Mouse (Mus musculus) intestine, embryonic 14.5 days (tissue): Measurements from ENCODE around the gene Hyls1. TPM values are rescaled to one million over a fixed set of nuclear protein-coding genes. Genes with fewer than 3 reads are reported as not detected.
A peak's percentile ranks its signal among the peaks of the same experiment; 100 is the strongest.

ENCODE experiments used
- ATAC-seq: fragments of 200-750 bp; cut with Nextera tagmentation; replicated peaks from 2 replicates; pipeline ENCODE4 v1.8.0; 2017; ENCODE audit warnings: low read depth, moderate number of reproducible peaks, moderate TSS enrichment, moderate library complexity; ENCODE audit not compliant: low FRiP score, low TSS enrichment
- DNase-seq: peaks from one replicate; pipeline ENCODE4 v3.0.0-alpha.2; 2018; ENCODE audit warnings: low spot score
- H3K27ac ChIP-seq: fragments of 300-500 bp; sonication (generic); 2 replicates; pipeline ENCODE4 v1.5.1; 2014; ENCODE audit warnings: low read depth, mild to moderate bottlenecking, control low read depth
- H3K27me3 ChIP-seq: fragments of 300-500 bp; sonication (generic); replicated peaks from 2 replicates; pipeline ENCODE4 v1.6.1; 2014; ENCODE audit warnings: low read length, control low read depth; ENCODE audit not compliant: control insufficient read depth, insufficient read depth
- H3K36me3 ChIP-seq: fragments of 300-500 bp; sonication (generic); 2 replicates; pipeline ENCODE4 v1.6.1; 2014; ENCODE audit warnings: low read length, control low read depth; ENCODE audit not compliant: control insufficient read depth, insufficient read depth
- H3K4me1 ChIP-seq: fragments of 300-500 bp; sonication (generic); replicated peaks from 2 replicates; pipeline ENCODE4 v1.6.1; 2014; ENCODE audit warnings: low read length, control low read depth, mixed read lengths; ENCODE audit not compliant: control insufficient read depth, insufficient read depth
- H3K4me2 ChIP-seq: fragments of 300-500 bp; sonication (generic); 2 replicates; pipeline ENCODE4 v1.6.1; 2014; ENCODE audit warnings: low read length
- H3K4me3 ChIP-seq: fragments of 300-500 bp; sonication (generic); 2 replicates; pipeline ENCODE4 v1.5.1; 2014; ENCODE audit warnings: low read depth, low read length, control low read depth, mixed read lengths
- H3K9ac ChIP-seq: fragments of 300-500 bp; sonication (generic); 2 replicates; pipeline ENCODE4 v1.6.1; 2014; ENCODE audit warnings: mild to moderate bottlenecking, low read length
- H3K9me3 ChIP-seq: fragments of 300-500 bp; sonication (generic); 2 replicates; pipeline ENCODE4 v1.6.1; 2016; ENCODE audit warnings: low read length, control low read depth; ENCODE audit not compliant: control insufficient read depth
- WGBS: fragments of 180-500 bp; shearing (Covaris S2); extraction: QIAGEN DNeasy Blood & Tissue Kit; methylation state at CpG from one replicate; pipeline ENCODE4 v1.1.7; 2014; 5-methylcytosine and 5-hydroxymethylcytosine counted together
- polyA plus RNA-seq: library from polyadenylated mRNA; unstranded; fragments of >200 nt; fragmentation: Nextera tagmentation; extraction: Ambion mirVana; gene quantifications from 2 replicates; pipeline ENCODE4 v1.2.1, GENCODE M21; 2014

Gene Hyls1
- polyA plus RNA-seq, 1 experiment from 2014 or later, result 14.6 TPM

GRCm38 (mm10) chr9:35522821-35523515 lies 47.2 kb downstream of the Hyls1 start:
- H3K9me3 ChIP-seq, result no peaks in the 10 kb centered on the region
- no peak for ATAC-seq

DNA sequence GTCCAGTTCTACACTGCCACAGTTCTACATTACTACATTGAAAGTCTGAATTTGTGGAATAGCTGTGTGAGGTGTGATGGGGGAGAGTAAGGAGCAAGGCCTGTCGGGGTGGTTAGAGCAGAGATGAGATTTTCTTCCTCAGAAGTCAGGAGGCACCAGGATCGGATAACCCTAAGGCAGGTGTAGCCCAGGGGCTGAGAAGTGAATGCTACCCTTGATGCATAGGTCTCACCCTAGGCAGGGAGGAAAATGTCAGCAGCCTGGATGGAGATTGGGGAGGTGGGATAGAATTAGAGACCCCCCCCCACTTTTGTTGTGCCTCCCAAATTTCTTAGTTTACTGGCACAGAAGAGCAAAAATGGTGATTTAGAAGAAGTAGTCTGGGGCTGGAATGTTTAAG lies 48.0 kb downstream of the Hyls1 start:
- Histone ChIP-seq H3K4me1 (peaks cover 9% of the 10 kb centered on the region), H3K9me3 (no peaks in the 10 kb centered on the region), H3K4me2 (no peak overlapping the region), H3K4me3 (no peak overlapping the region), H3K27ac (no peak overlapping the region), H3K36me3 (no peaks in the 10 kb centered on the region), H3K27me3 (no peaks in the 10 kb centered on the region), H3K9ac (no peak overlapping the region)
- DNase-seq, result no peak
- no peak for ATAC-seq
- WGBS, result 77% methylated on average over 2 of the region's 2 CpGs

More at GRCm38 (mm10) chr9:35522821-35523515, 47.2 kb downstream of the Hyls1 start:
- Histone ChIP-seq H3K9ac (no peak overlapping the region), H3K4me3 (no peak overlapping the region), H3K4me1 (peaks cover 9% of the 10 kb centered on the region), H3K4me2 (no peak overlapping the region), H3K36me3 (no peaks in the 10 kb centered on the region), H3K27me3 (no peaks in the 10 kb centered on the region), H3K27ac (0 out of 2 replicates have a peak overlapping the region, but pooled peaks have one; percentile 62)
- no peak for DNase-seq
- WGBS, result 76% methylated on average over 1 of the region's 1 CpGs

GRCm38 (mm10) chr9:35520631-35521348 lies 49.4 kb downstream of the Hyls1 start:
- ATAC-seq, result no peak

GRCm38 (mm10) chr9:35518169-35518568 lies 52.0 kb downstream of the Hyls1 start, which contains the start of gene Gm1113:
Gm1113 (minus strand) TSS chr9:35518269.
- 64% methylated on average over 3 of the region's 3 CpGs for WGBS
- no peak within 1 kb of the TSS for H3K27ac ChIP-seq
- no peak within 1 kb of the TSS for H3K4me2 ChIP-seq
- H3K4me3 ChIP-seq, result no peak within 1 kb of the TSS
- ATAC-seq (no peak), DNase-seq (no peak)
- H3K9ac ChIP-seq, result no peak within 1 kb of the TSS
- H3K27me3 ChIP-seq, result no peaks in the 10 kb centered on the region
- H3K4me1 ChIP-seq, result no peaks in the 10 kb centered on the region
- H3K36me3 ChIP-seq, result no peaks in the 10 kb centered on the region
- H3K9me3 ChIP-seq, result no peaks in the 10 kb centered on the region

More at GRCm38 (mm10) chr9:35520631-35521348, 49.4 kb downstream of the Hyls1 start:
- H3K4me2 ChIP-seq, result no peak overlapping the region
- no peaks in the 10 kb centered on the region for H3K9me3 ChIP-seq
- H3K4me1 ChIP-seq, result peaks cover 9% of the 10 kb centered on the region
- DNase-seq, result no peak
- WGBS, result 77% methylated on average over 6 of the region's 6 CpGs
- no peaks in the 10 kb centered on the region for H3K27me3 ChIP-seq
- no peak overlapping the region for H3K9ac ChIP-seq
- no peaks in the 10 kb centered on the region for H3K36me3 ChIP-seq
- H3K27ac ChIP-seq, result no peak overlapping the region
- H3K4me3 ChIP-seq, result no peak overlapping the region

DNA sequence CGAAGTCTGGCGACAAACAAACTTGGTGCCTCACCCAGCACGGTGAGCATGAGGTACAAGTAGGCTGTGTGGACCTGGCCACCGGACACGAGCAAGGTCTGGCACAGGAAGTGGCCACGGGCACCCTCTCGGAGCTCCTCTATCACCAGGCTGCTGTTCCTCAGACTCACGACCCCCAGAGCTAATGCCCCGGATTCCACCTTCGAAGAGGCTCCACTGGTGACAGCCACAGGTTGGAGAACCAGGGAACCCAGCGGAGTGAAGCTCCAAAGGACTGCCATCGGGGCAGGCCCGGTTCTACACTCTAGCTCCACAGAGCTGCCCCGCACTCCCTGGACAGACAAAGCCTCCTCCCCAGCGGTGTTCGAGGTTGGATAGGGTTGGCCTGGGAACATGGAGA lies 53.5 kb downstream of the Hyls1 start:
- 90% methylated on average over 16 of the region's 16 CpGs for WGBS
- no peak for ATAC-seq
- H3K36me3 ChIP-seq, result no peaks in the 10 kb centered on the region

GRCm38 (mm10) chr9:35516182-35516581 lies 54.0 kb downstream of the Hyls1 start:
- no peak overlapping the region for H3K4me3 ChIP-seq
- ATAC-seq, result no peak
- no peaks in the 10 kb centered on the region for H3K4me1 ChIP-seq
- no peaks in the 10 kb centered on the region for H3K9me3 ChIP-seq
- H3K9ac ChIP-seq, result no peak overlapping the region
- no peaks in the 10 kb centered on the region for H3K36me3 ChIP-seq
- H3K4me2 ChIP-seq, result no peak overlapping the region
- no peak for DNase-seq
- WGBS, result 83% methylated on average over 5 of the region's 5 CpGs
- no peak overlapping the region for H3K27ac ChIP-seq
- no peaks in the 10 kb centered on the region for H3K27me3 ChIP-seq

More for the DNA sequence above, 53.5 kb downstream of the Hyls1 start:
- Histone ChIP-seq H3K4me1 (no peaks in the 10 kb centered on the region), H3K9ac (no peak overlapping the region), H3K4me3 (no peak overlapping the region), H3K9me3 (no peaks in the 10 kb centered on the region), H3K27me3 (no peaks in the 10 kb centered on the region), H3K4me2 (no peak overlapping the region), H3K27ac (no peak overlapping the region)
- no peak for DNase-seq

- no peak for DNase-seq
- Histone ChIP-seq H3K27me3 (no peaks in the 10 kb centered on the region), H3K36me3 (no peaks in the 10 kb centered on the region), H3K4me1 (no peaks in the 10 kb centered on the region), H3K9me3 (no peaks in the 10 kb centered on the region), H3K9ac (no peak overlapping the region), H3K27ac (no peak overlapping the region), H3K4me3 (no peak overlapping the region), H3K4me2 (no peak overlapping the region)
- no peak for ATAC-seq
- WGBS, result 88% methylated on average over 4 of the region's 4 CpGs
Observed at GRCm38 (mm10) chr9:35513900-35514299, 56.3 kb downstream of the Hyls1 start.
